Mouse (Mus musculus) 416B (cell line): ENCODE measurements around the gene Rfpl4.
"Not testable (repeated sequence)": the region's sequence is repeated elsewhere in the genome, so short reads cannot be mapped to it uniquely, and the experiment has no call there.

Experiments
- DNase-seq: peaks from one replicate; pipeline ENCODE4 v3.0.0; 2011; ENCODE audit warnings: low read depth

The Rfpl4 gene

GRCm38 (mm10) chr7:5116850-5117249, at the start of gene Rfpl4:
Rfpl4 (minus strand) TSS chr7:5116950.
- DNase-seq: no peak

GRCm38 (mm10) chr7:5149570-5149969, 32.8 kb upstream of the Rfpl4 start, which contains the start of gene Vmn1r55:
Vmn1r55 (minus strand) TSS chr7:5149670.
- DNase-seq: not testable (repeated sequence)

GRCm38 (mm10) chr7:5125549-5126406, 9.0 kb upstream of the Rfpl4 start, which contains the start of gene Rasl2-9:
Rasl2-9 (minus strand) TSS chr7:5125950.
- no peak for DNase-seq

GRCm38 (mm10) chr7:5125078-5125477, 8.3 kb upstream of the Rfpl4 start:
- DNase-seq: no peak

GRCm38 (mm10) chr7:5112701-5113100, 4.0 kb downstream of the Rfpl4 start:
- no peak for DNase-seq

GRCm38 (mm10) chr7:5109301-5109700, 7.4 kb downstream of the Rfpl4 start:
- no peak for DNase-seq

GRCm38 (mm10) chr7:5108272-5108671, 8.5 kb downstream of the Rfpl4 start:
- no peak for DNase-seq

GRCm38 (mm10) chr7:5102564-5102963, 14.2 kb downstream of the Rfpl4 start:
- DNase-seq: no peak

GRCm38 (mm10) chr7:5101066-5101663, 15.6 kb downstream of the Rfpl4 start:
- peak; percentile 92 for DNase-seq

- peak; percentile 27 for DNase-seq
These were observed 17.0 kb downstream of the Rfpl4 start for GRCm38 (mm10) chr7:5099796-5100195.

- no peak for DNase-seq
These were observed 18.0 kb downstream of the Rfpl4 start for GRCm38 (mm10) chr7:5098769-5099168.

GRCm38 (mm10) chr7:5092831-5093510, 23.8 kb downstream of the Rfpl4 start:
- DNase-seq: no peak

GRCm38 (mm10) chr7:5092381-5092780, 24.4 kb downstream of the Rfpl4 start:
- DNase-seq: no peak

- DNase-seq: no peak
These were observed 25.6 kb downstream of the Rfpl4 start for GRCm38 (mm10) chr7:5091008-5091728.

- DNase-seq: no peak
These were observed 26.9 kb downstream of the Rfpl4 start for GRCm38 (mm10) chr7:5089853-5090252.

- DNase-seq: no peak
These were observed 28.9 kb downstream of the Rfpl4 start for GRCm38 (mm10) chr7:5087886-5088285.

GRCm38 (mm10) chr7:5086921-5087440, 29.8 kb downstream of the Rfpl4 start:
- no peak for DNase-seq

- DNase-seq: no peak
These were observed 31.2 kb downstream of the Rfpl4 start for GRCm38 (mm10) chr7:5085512-5085911.

- DNase-seq: no peak
These were observed 33.2 kb downstream of the Rfpl4 start for GRCm38 (mm10) chr7:5083325-5084105.

GRCm38 (mm10) chr7:5081939-5082338, 34.8 kb downstream of the Rfpl4 start:
- DNase-seq: no peak

GRCm38 (mm10) chr7:5081241-5081640, 35.5 kb downstream of the Rfpl4 start:
- peak; percentile 44 for DNase-seq
